Mouse (Mus musculus) forebrain, postnatal 0 days (tissue): Measurements from ENCODE around the gene Tm4sf5. TPM values are rescaled to one million over a fixed set of nuclear protein-coding genes. Genes with fewer than 3 reads are reported as not detected.

Experiments
- ATAC-seq: fragments of 200-750 bp; cut with Nextera tagmentation; 2 replicates; pipeline ENCODE4 v1.8.0; 2017; ENCODE audit warnings: mild to moderate bottlenecking, moderate library complexity
- DNase-seq: peaks from one replicate; pipeline ENCODE4 v3.0.0-alpha.2; 2015
- H3K27ac ChIP-seq: fragments of 300-500 bp; sonication (generic); 2 replicates; pipeline ENCODE4 v1.5.1; 2014; ENCODE audit warnings: low read depth, mild to moderate bottlenecking, antibody characterized with exemption, low read length, moderate library complexity, mixed read lengths
- H3K27me3 ChIP-seq: fragments of 300-500 bp; sonication (generic); 2 replicates; pipeline ENCODE4 v1.6.1; 2014; ENCODE audit warnings: mild to moderate bottlenecking, low read length, mixed read lengths; ENCODE audit not compliant: insufficient read depth
- H3K36me3 ChIP-seq: fragments of 300-500 bp; sonication (generic); 2 replicates; pipeline ENCODE4 v1.6.1; 2014; ENCODE audit warnings: mild to moderate bottlenecking, moderate library complexity; ENCODE audit not compliant: insufficient read depth
- H3K4me1 ChIP-seq: fragments of 300-500 bp; sonication (generic); 2 replicates; pipeline ENCODE4 v1.6.1; 2014; ENCODE audit warnings: antibody characterized with exemption; ENCODE audit not compliant: insufficient read depth
- H3K4me2 ChIP-seq: fragments of 300-500 bp; sonication (generic); 2 replicates; pipeline ENCODE4 v1.6.1; 2014; ENCODE audit warnings: low read depth, mild to moderate bottlenecking, moderate library complexity
- H3K4me3 ChIP-seq: fragments of 300-500 bp; sonication (generic); 2 replicates; pipeline ENCODE4 v1.5.1; 2014; ENCODE audit warnings: low read depth, low read length, mixed read lengths
- H3K9ac ChIP-seq: fragments of 300-500 bp; sonication (generic); 2 replicates; pipeline ENCODE4 v1.6.1; 2014; ENCODE audit warnings: mild to moderate bottlenecking
- H3K9me3 ChIP-seq: fragments of 300-500 bp; sonication (generic); 2 replicates; pipeline ENCODE4 v1.6.1; 2016; ENCODE audit warnings: low read length
- CTCF ChIP-seq: sonication (generic); IDR thresholded peaks from 2 replicates; pipeline ENCODE4 v1.5.1; 2016; ENCODE audit warnings: antibody characterized with exemption, control low read depth, low read depth
- WGBS: fragments of 180-500 bp; shearing (Covaris S2); extraction: QIAGEN DNeasy Blood & Tissue Kit; methylation state at CpG from one replicate; pipeline ENCODE4 v1.1.7; 2014; 5-methylcytosine and 5-hydroxymethylcytosine counted together
- polyA plus RNA-seq: library from polyadenylated mRNA; unstranded; fragments of >200 nt; fragmentation: Nextera tagmentation; extraction: Ambion mirVana; gene quantifications from 2 replicates; pipeline ENCODE4 v1.2.1, GENCODE M21; 2015
- total RNA-seq: library from RNA; depleted of rRNA; stranded (reverse); fragments of >200 nt; gene quantifications from 2 replicates; pipeline ENCODE4 v1.2.3, GENCODE M21; 2014

Tm4sf5 gene
- total and polyA plus RNA-seq, 2 experiments from 2014 or later = 2.8 to 11.6 TPM

GRCm38 (mm10) chr11:70509753-70510564, 4.9 kb downstream of the Tm4sf5 start:
- no peaks in the 10 kb centered on the region for H3K4me1 ChIP-seq
- H3K9me3 ChIP-seq = no peaks in the 10 kb centered on the region
- H3K9ac ChIP-seq = 0 out of 2 replicates have a peak overlapping the region, but pooled peaks have one; percentile 1
- 8% methylated on average over 19 of the region's 19 CpGs for WGBS
- no peak overlapping the region for H3K27ac ChIP-seq
- peak; percentile 75 for DNase-seq
- H3K36me3 ChIP-seq = no peaks in the 10 kb centered on the region
- H3K4me2 ChIP-seq = peak overlapping the region; percentile 31
- peak; percentile 76 for TF ChIP-seq CTCF
- ATAC-seq = peak; percentile 92
- no peaks in the 10 kb centered on the region for H3K27me3 ChIP-seq
- peak overlapping the region; percentile 14; the same call in 1 of the 2 replicates for H3K4me3 ChIP-seq

GRCm38 (mm10) chr11:70511242-70511641, 6.2 kb downstream of the Tm4sf5 start:
- 67% methylated on average over 2 of the region's 2 CpGs for WGBS
- H3K27ac ChIP-seq = no peak overlapping the region
- no peaks in the 10 kb centered on the region for H3K27me3 ChIP-seq
- no peak for TF ChIP-seq CTCF
- no peaks in the 10 kb centered on the region for H3K36me3 ChIP-seq
- H3K9ac ChIP-seq = no peak overlapping the region
- H3K4me3 ChIP-seq = no peak overlapping the region
- ATAC-seq (no peak), DNase-seq (no peak)
- no peaks in the 10 kb centered on the region for H3K9me3 ChIP-seq
- H3K4me1 ChIP-seq = no peaks in the 10 kb centered on the region
- no peak overlapping the region for H3K4me2 ChIP-seq

GRCm38 (mm10) chr11:70511825-70512224, 6.8 kb downstream of the Tm4sf5 start:
- no peak for TF ChIP-seq CTCF
- no peaks in the 10 kb centered on the region for H3K36me3 ChIP-seq

GRCm38 (mm10) chr11:70512709-70513342, 7.8 kb downstream of the Tm4sf5 start:
- Histone ChIP-seq H3K36me3 (no peaks in the 10 kb centered on the region), H3K4me1 (no peaks in the 10 kb centered on the region), H3K4me2 (no peak overlapping the region), H3K9ac (no peak overlapping the region), H3K4me3 (no peak overlapping the region), H3K27ac (no peak overlapping the region), H3K9me3 (no peaks in the 10 kb centered on the region), H3K27me3 (no peaks in the 10 kb centered on the region)
- no peak for DNase-seq
- ATAC-seq = no peak
- 86% methylated on average over 7 of the region's 7 CpGs for WGBS
- no peak for TF ChIP-seq CTCF

More at GRCm38 (mm10) chr11:70511825-70512224, 6.8 kb downstream of the Tm4sf5 start:
- no peaks in the 10 kb centered on the region for H3K4me1 ChIP-seq
- no peaks in the 10 kb centered on the region for H3K9me3 ChIP-seq
- H3K27ac ChIP-seq = no peak overlapping the region
- ATAC-seq (no peak), DNase-seq (no peak)
- no peaks in the 10 kb centered on the region for H3K27me3 ChIP-seq
- no peak overlapping the region for H3K4me3 ChIP-seq
- no peak overlapping the region for H3K4me2 ChIP-seq
- WGBS = 87% methylated on average over 7 of the region's 7 CpGs
- no peak overlapping the region for H3K9ac ChIP-seq

- Histone ChIP-seq H3K9me3 (no peaks in the 10 kb centered on the region), H3K27me3 (no peaks in the 10 kb centered on the region), H3K4me3 (no peak overlapping the region), H3K4me2 (no peak overlapping the region), H3K9ac (no peak overlapping the region), H3K4me1 (no peaks in the 10 kb centered on the region), H3K27ac (no peak overlapping the region), H3K36me3 (no peaks in the 10 kb centered on the region)
- ATAC-seq (no peak), DNase-seq (no peak)
- no peak for TF ChIP-seq CTCF
- 54% methylated on average over 11 of the region's 11 CpGs for WGBS
These were observed 8.5 kb downstream of the Tm4sf5 start for GRCm38 (mm10) chr11:70513520-70513919.

- Histone ChIP-seq H3K9me3 (no peaks in the 10 kb centered on the region), H3K9ac (no peak within 1 kb of the TSS), H3K36me3 (no peaks in the 10 kb centered on the region), H3K4me3 (no peak within 1 kb of the TSS), H3K27ac (no peak within 1 kb of the TSS), H3K4me1 (no peaks in the 10 kb centered on the region), H3K4me2 (no peak within 1 kb of the TSS), H3K27me3 (no peaks in the 10 kb centered on the region)
- DNase-seq (no peak), ATAC-seq (no peak)
- TF ChIP-seq CTCF = no peak
- 90% methylated on average over 7 of the region's 7 CpGs for WGBS
These were observed 9.2 kb downstream of the Tm4sf5 start, which contains the start of gene Vmo1 for GRCm38 (mm10) chr11:70514288-70514687. TSS of gene Vmo1 (minus strand) at chr11:70514616.

- peak; percentile 67 for DNase-seq
- Histone ChIP-seq H3K36me3 (no peaks in the 10 kb centered on the region), H3K9me3 (no peaks in the 10 kb centered on the region), H3K27me3 (no peaks in the 10 kb centered on the region), H3K27ac (no peak overlapping the region), H3K4me3 (no peak overlapping the region), H3K4me2 (no peak overlapping the region), H3K4me1 (no peaks in the 10 kb centered on the region), H3K9ac (no peak overlapping the region)
- ATAC-seq = no peak
- WGBS = 33% methylated on average over 2 of the region's 2 CpGs
- TF ChIP-seq CTCF = peak; percentile 72
These were observed 11.3 kb downstream of the Tm4sf5 start for GRCm38 (mm10) chr11:70516352-70516751.
